Mouse (Mus musculus): Measurements from ENCODE around the gene Tns3. TPM values are rescaled to one million over a fixed set of nuclear protein-coding genes. Genes with fewer than 3 reads are reported as not detected.

The Tns3 gene
- total RNA-seq, 2 experiments from 2014 or later, result 24.5 to 31.8 TPM

GRCm38 (mm10) chr11:8471535-8471934 lies 192.8 kb downstream of the Tns3 start:
- intact Hi-C loops (cut with DNase I), result no loop called here
- no peak for DNase-seq (ENCODE audit: extremely low spot score in 1 of 2, low spot score in 2 of 2)

GRCm38 (mm10) chr11:8469537-8469936 lies 194.8 kb downstream of the Tns3 start:
- no peak for DNase-seq (ENCODE audit: extremely low spot score in 1 of 2, low spot score in 2 of 2)
- intact Hi-C loops (cut with DNase I), result no loop called here

- DNase-seq (ENCODE audit: extremely low spot score in 1 of 2, low spot score in 2 of 2), result peak; percentile 74 to 84
- intact Hi-C loops (cut with DNase I), result no loop called here
These were observed 195.9 kb downstream of the Tns3 start for GRCm38 (mm10) chr11:8468161-8469091.

GRCm38 (mm10) chr11:8467403-8468160 lies 196.8 kb downstream of the Tns3 start:
- no peak for DNase-seq (ENCODE audit: extremely low spot score in 1 of 2, low spot score in 2 of 2)
- intact Hi-C loops (cut with DNase I), result no loop called here

GRCm38 (mm10) chr11:8463866-8464265 lies 200.5 kb downstream of the Tns3 start:
- intact Hi-C loops (cut with DNase I), result no loop called here
- DNase-seq (ENCODE audit: extremely low spot score in 1 of 2, low spot score in 2 of 2), result no peak

GRCm38 (mm10) chr11:8462827-8463405 lies 201.4 kb downstream of the Tns3 start:
- no peak for DNase-seq (ENCODE audit: extremely low spot score in 1 of 2, low spot score in 2 of 2)
- intact Hi-C loops (cut with DNase I), result no loop called here

GRCm38 (mm10) chr11:8460835-8461234 lies 203.5 kb downstream of the Tns3 start:
- intact Hi-C loops (cut with DNase I), result no loop called here

GRCm38 (mm10) chr11:8457951-8458350 lies 206.4 kb downstream of the Tns3 start:
- intact Hi-C loops (cut with DNase I), result no loop called here
- peak; percentile 40 to 58 for DNase-seq (ENCODE audit: extremely low spot score in 1 of 2, low spot score in 2 of 2)

More at GRCm38 (mm10) chr11:8460835-8461234, 203.5 kb downstream of the Tns3 start:
- no peak for DNase-seq (ENCODE audit: extremely low spot score in 1 of 2, low spot score in 2 of 2)

GRCm38 (mm10) chr11:8456586-8457285 lies 207.6 kb downstream of the Tns3 start:
- intact Hi-C loops (cut with DNase I), result no loop called here
- peak in 1 of 2 experiments; percentile 33 for DNase-seq (ENCODE audit: extremely low spot score in 1 of 2, low spot score in 2 of 2)

GRCm38 (mm10) chr11:8455650-8456049 lies 208.7 kb downstream of the Tns3 start:
- intact Hi-C loops (cut with DNase I), result no loop called here
- no peak for DNase-seq (ENCODE audit: extremely low spot score in 1 of 2, low spot score in 2 of 2)

- intact Hi-C loops (cut with DNase I), result no loop called here
- no peak for DNase-seq (ENCODE audit: extremely low spot score in 1 of 2, low spot score in 2 of 2)
These were observed 211.1 kb downstream of the Tns3 start for GRCm38 (mm10) chr11:8453252-8453651.

GRCm38 (mm10) chr11:8451597-8452201 lies 212.6 kb downstream of the Tns3 start:
- DNase-seq (ENCODE audit: extremely low spot score in 1 of 2, low spot score in 2 of 2), result no peak
- intact Hi-C loops (cut with DNase I), result no loop called here

GRCm38 (mm10) chr11:8450540-8450939 lies 213.8 kb downstream of the Tns3 start:
- intact Hi-C loops (cut with DNase I), result no loop called here
- DNase-seq (ENCODE audit: extremely low spot score in 1 of 2, low spot score in 2 of 2), result no peak

GRCm38 (mm10) chr11:8445915-8446356 lies 218.4 kb downstream of the Tns3 start:
- peak; percentile 87 to 89 for DNase-seq (ENCODE audit: extremely low spot score in 1 of 2, low spot score in 2 of 2)
- intact Hi-C loops (cut with DNase I), result no loop called here

- intact Hi-C loops (cut with DNase I), result no loop called here
- no peak for DNase-seq (ENCODE audit: extremely low spot score in 1 of 2, low spot score in 2 of 2)
These were observed 219.4 kb downstream of the Tns3 start for GRCm38 (mm10) chr11:8444759-8445422.

GRCm38 (mm10) chr11:8443539-8444292 lies 220.6 kb downstream of the Tns3 start:
- peak in 1 of 2 experiments; percentile 52 for DNase-seq (ENCODE audit: extremely low spot score in 1 of 2, low spot score in 2 of 2)
- intact Hi-C loops (cut with DNase I), result no loop called here

- intact Hi-C loops (cut with DNase I), result no loop called here
- no peak for DNase-seq (ENCODE audit: extremely low spot score in 1 of 2, low spot score in 2 of 2)
These were observed 223.6 kb downstream of the Tns3 start for GRCm38 (mm10) chr11:8440706-8441105.

Data from left cerebral cortex, postnatal 10 days (tissue).